Mouse (Mus musculus) hindbrain, embryonic 10.5 days (tissue): ENCODE results near the gene Acp7. TPM values are rescaled to one million over a fixed set of nuclear protein-coding genes. Genes with fewer than 3 reads are reported as not detected.

Experiments
- DNase-seq: peaks from one replicate; pipeline ENCODE4 v3.0.0-alpha.2; 2017; ENCODE audit warnings: low spot score
- H3K27ac ChIP-seq: fragments of 300-500 bp; sonication (generic); 2 replicates; pipeline ENCODE4 v1.5.1; 2016; ENCODE audit warnings: mild to moderate bottlenecking, moderate library complexity
- H3K27me3 ChIP-seq: fragments of 300-500 bp; sonication (generic); 2 replicates; pipeline ENCODE4 v1.6.1; 2016; ENCODE audit warnings: mild to moderate bottlenecking; ENCODE audit not compliant: poor library complexity, insufficient read depth, severe bottlenecking
- H3K36me3 ChIP-seq: fragments of 300-500 bp; sonication (generic); 2 replicates; pipeline ENCODE4 v1.6.1; 2016; ENCODE audit warnings: mild to moderate bottlenecking, moderate library complexity
- H3K4me1 ChIP-seq: fragments of 300-500 bp; sonication (generic); replicated peaks from 2 replicates; pipeline ENCODE4 v1.6.1; 2016; ENCODE audit warnings: mild to moderate bottlenecking
- H3K4me3 ChIP-seq: fragments of 300-500 bp; sonication (generic); 2 replicates; pipeline ENCODE4 v1.5.1; 2016; ENCODE audit warnings: mild to moderate bottlenecking, moderate library complexity
- H3K9me3 ChIP-seq: fragments of 300-500 bp; sonication (generic); 2 replicates; pipeline ENCODE4 v1.6.1; 2016; ENCODE audit warnings: mild to moderate bottlenecking, moderate library complexity
- WGBS: fragments of 180-500 bp; shearing (Covaris S2); methylation state at CpG from one replicate; pipeline ENCODE4 v1.1.7; 2016; 5-methylcytosine and 5-hydroxymethylcytosine counted together
- polyA plus RNA-seq: library from polyadenylated mRNA; unstranded; fragments of >200 nt; fragmentation: Nextera tagmentation; extraction: Ambion mirVana; gene quantifications from 2 replicates; pipeline ENCODE4 v1.2.1, GENCODE M21; 2016

Acp7 gene
- polyA plus RNA-seq, 1 experiment from 2014 or later, result not detected

GRCm38 (mm10) chr7:28565407-28565806 is 65.7 kb downstream of the Acp7 start:
- no peak overlapping the region for H3K4me3 ChIP-seq
- WGBS, result 83% methylated on average over 5 of the region's 5 CpGs
- peaks cover 95% of the 10 kb centered on the region for H3K36me3 ChIP-seq
- H3K4me1 ChIP-seq, result peaks cover 10% of the 10 kb centered on the region
- no peaks in the 10 kb centered on the region for H3K27me3 ChIP-seq
- H3K9me3 ChIP-seq, result no peaks in the 10 kb centered on the region
- DNase-seq, result no peak
- no peak overlapping the region for H3K27ac ChIP-seq

GRCm38 (mm10) chr7:28562951-28563350 is 68.2 kb downstream of the Acp7 start:
- Histone ChIP-seq H3K4me3 (no peak overlapping the region), H3K27me3 (no peaks in the 10 kb centered on the region), H3K27ac (no peak overlapping the region), H3K36me3 (peaks cover 96% of the 10 kb centered on the region), H3K4me1 (peaks cover 15% of the 10 kb centered on the region; the same call in 1 of the 2 replicates), H3K9me3 (no peaks in the 10 kb centered on the region)
- no peak for DNase-seq
- 95% methylated on average over 13 of the region's 13 CpGs for WGBS

- Histone ChIP-seq H3K27me3 (no peaks in the 10 kb centered on the region), H3K9me3 (no peaks in the 10 kb centered on the region), H3K27ac (no peak overlapping the region), H3K4me1 (peaks cover 15% of the 10 kb centered on the region; the same call in 1 of the 2 replicates), H3K36me3 (peaks cover 94% of the 10 kb centered on the region), H3K4me3 (no peak overlapping the region)
- 87% methylated on average over 13 of the region's 13 CpGs for WGBS
- DNase-seq, result no peak
Measured at GRCm38 (mm10) chr7:28562371-28562770, 68.8 kb downstream of the Acp7 start.

- 86% methylated on average over 11 of the region's 11 CpGs for WGBS
- H3K27ac ChIP-seq, result no peak overlapping the region
- DNase-seq, result no peak
- H3K27me3 ChIP-seq, result no peaks in the 10 kb centered on the region
- no peaks in the 10 kb centered on the region for H3K9me3 ChIP-seq
- H3K4me3 ChIP-seq, result no peak overlapping the region
- H3K36me3 ChIP-seq, result peaks cover 90% of the 10 kb centered on the region
- H3K4me1 ChIP-seq, result peaks cover 15% of the 10 kb centered on the region; the same call in 1 of the 2 replicates
Measured at GRCm38 (mm10) chr7:28561967-28562366, 69.2 kb downstream of the Acp7 start.

GRCm38 (mm10) chr7:28560856-28561255 is 70.3 kb downstream of the Acp7 start:
- H3K27me3 ChIP-seq, result no peaks in the 10 kb centered on the region
- H3K9me3 ChIP-seq, result no peaks in the 10 kb centered on the region
- no peak for DNase-seq
- H3K4me3 ChIP-seq, result no peak overlapping the region
- no peak overlapping the region for H3K27ac ChIP-seq
- peaks cover 79% of the 10 kb centered on the region for H3K36me3 ChIP-seq
- peaks cover 22% of the 10 kb centered on the region for H3K4me1 ChIP-seq
- 93% methylated on average over 10 of the region's 10 CpGs for WGBS

- 60% methylated on average over 4 of the region's 4 CpGs for WGBS
- no peaks in the 10 kb centered on the region for H3K9me3 ChIP-seq
Measured at GRCm38 (mm10) chr7:28558486-28558885, 72.6 kb downstream of the Acp7 start.

GRCm38 (mm10) chr7:28557708-28558107 is 73.4 kb downstream of the Acp7 start:
- H3K27me3 ChIP-seq, result no peaks in the 10 kb centered on the region
- H3K9me3 ChIP-seq, result 0 out of 2 replicates have a peak, but pooled peaks cover 6% of the 10 kb centered on the region
- DNase-seq, result no peak
- peaks cover 47% of the 10 kb centered on the region for H3K36me3 ChIP-seq
- H3K27ac ChIP-seq, result 0 out of 2 replicates have a peak overlapping the region, but pooled peaks have one; percentile 6
- peaks cover 23% of the 10 kb centered on the region for H3K4me1 ChIP-seq
- 84% methylated on average over 6 of the region's 6 CpGs for WGBS
- H3K4me3 ChIP-seq, result no peak overlapping the region

More at GRCm38 (mm10) chr7:28558486-28558885, 72.6 kb downstream of the Acp7 start:
- peaks cover 23% of the 10 kb centered on the region for H3K4me1 ChIP-seq
- H3K36me3 ChIP-seq, result peaks cover 55% of the 10 kb centered on the region
- no peak for DNase-seq
- H3K4me3 ChIP-seq, result no peak overlapping the region
- H3K27ac ChIP-seq, result no peak overlapping the region
- no peaks in the 10 kb centered on the region for H3K27me3 ChIP-seq

Other genes with a start within 250 kb of the Acp7 start
- 62.9 and 65.0 TPM in 2 replicates for gene Med29, start 238.6 kb downstream of the Acp7 start, polyA plus RNA-seq
- gene Paf1, start 238.4 kb downstream of the Acp7 start, polyA plus RNA-seq, result 83.2 and 85.4 TPM in 2 replicates
- gene Gmfg, start 193.9 kb downstream of the Acp7 start, polyA plus RNA-seq, result 6.7 and 7.1 TPM in 2 replicates
- 4.4 and 5.2 TPM in 2 replicates for gene Lrfn1, start 179.4 kb downstream of the Acp7 start, polyA plus RNA-seq
- gene Ifnl2, start 120.9 kb downstream of the Acp7 start, polyA plus RNA-seq, result not detected in 2 replicates
- not detected in 2 replicates for gene Ifnl3, start 108.5 kb downstream of the Acp7 start, polyA plus RNA-seq
- gene Sycn, start 90.4 kb downstream of the Acp7 start, polyA plus RNA-seq, result not detected in 2 replicates
- 0.10 TPM in 1 of 2 replicates, not detected in the other for gene Nccrp1, start 84.1 kb downstream of the Acp7 start, polyA plus RNA-seq
- gene Samd4b, start 33.2 kb downstream of the Acp7 start, polyA plus RNA-seq, result 34.0 and 44.0 TPM in 2 replicates
- 51.8 and 66.0 TPM in 2 replicates for gene Pak4, start 33.1 kb downstream of the Acp7 start, polyA plus RNA-seq
- 5.6 TPM in 2 replicates for gene Fbxo27, start 61.5 kb upstream of the Acp7 start, polyA plus RNA-seq
- 8.8 and 10.4 TPM in 2 replicates for gene Fbxo17, start 85.5 kb upstream of the Acp7 start, polyA plus RNA-seq
- 151 and 160 TPM in 2 replicates for gene Mrps12, start 110.5 kb upstream of the Acp7 start, polyA plus RNA-seq
- gene Sars2, start 110.7 kb upstream of the Acp7 start, polyA plus RNA-seq, result 38.6 and 43.9 TPM in 2 replicates
- gene Ccer2, start 124.8 kb upstream of the Acp7 start, polyA plus RNA-seq, result 0.22 and 0.48 TPM in 2 replicates
- 66.5 and 84.5 TPM in 2 replicates for gene Sirt2, start 135.4 kb upstream of the Acp7 start, polyA plus RNA-seq
- gene Nfkbib, start 136.2 kb upstream of the Acp7 start, polyA plus RNA-seq, result 56.0 and 61.1 TPM in 2 replicates
- 4.0 TPM in 2 replicates for gene Rinl, start 157.6 kb upstream of the Acp7 start, polyA plus RNA-seq
- gene Hnrnpl, start 177.2 kb upstream of the Acp7 start, polyA plus RNA-seq, result 312 TPM in 2 replicates
- 87.9 and 93.3 TPM in 2 replicates for gene Ech1, start 193.9 kb upstream of the Acp7 start, polyA plus RNA-seq
- 3.9 and 4.0 TPM in 2 replicates for gene Lgals4, start 202.5 kb upstream of the Acp7 start, polyA plus RNA-seq
- 0.97 and 4.0 TPM in 2 replicates for gene Lgals7, start 232.5 kb upstream of the Acp7 start, polyA plus RNA-seq